Mouse (Mus musculus): ENCODE results near the gene Epx. TPM values are rescaled to one million over a fixed set of nuclear protein-coding genes. Genes with fewer than 3 reads are reported as not detected.

Epx gene
- polyA plus RNA-seq, 2 experiments = 0.40 to 0.80 TPM

GRCm38 (mm10) chr11:87816707-87817442, 58.5 kb downstream of the Epx start:
- TF ChIP-seq POLR2A (IDR thresholded peaks at IDR 0.05; ENCODE audit: borderline replicate concordance, extremely low read depth, insufficient read depth, insufficient read length) = no peak
- DNase-seq (ENCODE audit: low spot score) (peak; percentile 24), ATAC-seq (ENCODE audit: low FRiP score, low read depth) (no peak)
- peaks cover 3% of the 10 kb centered on the region; the same call in 1 of the 2 replicates for H3K4me1 ChIP-seq (ENCODE audit: control insufficient read depth, insufficient read depth, low read length)
- H3K4me3 ChIP-seq (replicated peaks; ENCODE audit: low read length) = peak overlapping the region; percentile 35
- no peaks in the 10 kb centered on the region for H3K36me3 ChIP-seq (ENCODE audit: control insufficient read depth, insufficient read depth, low read length)
- no peaks in the 10 kb centered on the region for H3K9me3 ChIP-seq (ENCODE audit: control insufficient read depth, low read length)
- peaks cover 5% of the 10 kb centered on the region; the same call in 1 of the 2 replicates for H3K27me3 ChIP-seq (ENCODE audit: control insufficient read depth, insufficient read depth, low read length)
- H3K9ac ChIP-seq (ENCODE audit: low read depth, low read length, severe bottlenecking) = peak overlapping the region; percentile 45
- H3K4me2 ChIP-seq (replicated peaks; ENCODE audit: low read depth, low read length, severe bottlenecking) = peak overlapping the region; percentile 72
- WGBS = 4% methylated on average over 31 of the region's 31 CpGs
- no peak overlapping the region for H3K27ac ChIP-seq (replicated peaks; ENCODE audit: low read depth, low read length)

GRCm38 (mm10) chr11:87814831-87815230, 60.5 kb downstream of the Epx start:
- DNase-seq (ENCODE audit: low spot score) (no peak), ATAC-seq (ENCODE audit: low FRiP score, low read depth) (no peak)
- Histone ChIP-seq H3K27me3 (ENCODE audit: control insufficient read depth, insufficient read depth, low read length) (peaks cover 5% of the 10 kb centered on the region; the same call in 1 of the 2 replicates), H3K4me1 (ENCODE audit: control insufficient read depth, insufficient read depth, low read length) (peaks cover 3% of the 10 kb centered on the region; the same call in 1 of the 2 replicates), H3K9me3 (ENCODE audit: control insufficient read depth, low read length) (no peaks in the 10 kb centered on the region), H3K27ac (replicated peaks; ENCODE audit: low read depth, low read length) (no peak overlapping the region), H3K9ac (ENCODE audit: low read depth, low read length, severe bottlenecking) (no peak overlapping the region), H3K4me3 (replicated peaks; ENCODE audit: low read length) (no peak overlapping the region), H3K4me2 (replicated peaks; ENCODE audit: low read depth, low read length, severe bottlenecking) (no peak overlapping the region), H3K36me3 (ENCODE audit: control insufficient read depth, insufficient read depth, low read length) (no peaks in the 10 kb centered on the region)
- WGBS = 76% methylated on average over 8 of the region's 8 CpGs
- TF ChIP-seq POLR2A (IDR thresholded peaks at IDR 0.05; ENCODE audit: borderline replicate concordance, extremely low read depth, insufficient read depth, insufficient read length) = no peak

Other genes starting within 250 kb of the Epx start
- 4.7 and 4.9 TPM in 2 replicates for gene Rnf43, start 212.8 kb downstream of the Epx start, polyA plus RNA-seq (2012; rRNA removed)
- gene Rnf43, start 212.8 kb downstream of the Epx start, polyA plus RNA-seq (2014; fragmentation: Nextera tagmentation; extraction: Ambion mirVana) = 6.5 and 9.5 TPM in 2 replicates
- 106 and 121 TPM in 2 replicates for gene Supt4a, start 138.0 kb downstream of the Epx start, polyA plus RNA-seq (2012; rRNA removed)
- gene Supt4a, start 138.0 kb downstream of the Epx start, polyA plus RNA-seq (2014; fragmentation: Nextera tagmentation; extraction: Ambion mirVana) = 167 and 181 TPM in 2 replicates
- 6.5 and 7.3 TPM in 2 replicates for gene Tspoap1, start 115.0 kb downstream of the Epx start, polyA plus RNA-seq (2012; rRNA removed)
- gene Tspoap1, start 115.0 kb downstream of the Epx start, polyA plus RNA-seq (2014; fragmentation: Nextera tagmentation; extraction: Ambion mirVana) = 2.2 and 2.9 TPM in 2 replicates
- 1.1 and 3.3 TPM in 2 replicates for gene Mpo, start 82.0 kb downstream of the Epx start, polyA plus RNA-seq (2012; rRNA removed)
- 1.7 TPM in 2 replicates for gene Mpo, start 82.0 kb downstream of the Epx start, polyA plus RNA-seq (2014; fragmentation: Nextera tagmentation; extraction: Ambion mirVana)
- 0.04 and 0.06 TPM in 2 replicates for gene Lpo, start 47.2 kb downstream of the Epx start, polyA plus RNA-seq (2012; rRNA removed)
- 0.07 TPM in 1 of 2 replicates, not detected in the other for gene Lpo, start 47.2 kb downstream of the Epx start, polyA plus RNA-seq (2014; fragmentation: Nextera tagmentation; extraction: Ambion mirVana)
- gene Mks1, start 22.3 kb downstream of the Epx start, polyA plus RNA-seq (2012; rRNA removed) = 31.0 and 37.3 TPM in 2 replicates
- 12.8 and 14.3 TPM in 2 replicates for gene Mks1, start 22.3 kb downstream of the Epx start, polyA plus RNA-seq (2014; fragmentation: Nextera tagmentation; extraction: Ambion mirVana)
- not detected in 2 replicates for gene Olfr462, start 16.7 kb upstream of the Epx start, polyA plus RNA-seq (2012; rRNA removed)
- not detected in 2 replicates for gene Olfr462, start 16.7 kb upstream of the Epx start, polyA plus RNA-seq (2014; fragmentation: Nextera tagmentation; extraction: Ambion mirVana)
- not detected in 2 replicates for gene Olfr463, start 21.9 kb upstream of the Epx start, polyA plus RNA-seq (2012; rRNA removed)
- gene Olfr463, start 21.9 kb upstream of the Epx start, polyA plus RNA-seq (2014; fragmentation: Nextera tagmentation; extraction: Ambion mirVana) = not detected in 2 replicates
- not detected in 2 replicates for gene Olfr464, start 45.4 kb upstream of the Epx start, polyA plus RNA-seq (2012; rRNA removed)
- not detected in 2 replicates for gene Olfr464, start 45.4 kb upstream of the Epx start, polyA plus RNA-seq (2014; fragmentation: Nextera tagmentation; extraction: Ambion mirVana)
- gene Dynll2, start 112.0 kb upstream of the Epx start, polyA plus RNA-seq (2012; rRNA removed) = 71.7 and 84.3 TPM in 2 replicates
- 12.8 and 13.7 TPM in 2 replicates for gene Dynll2, start 112.0 kb upstream of the Epx start, polyA plus RNA-seq (2014; fragmentation: Nextera tagmentation; extraction: Ambion mirVana)
- 524 and 556 TPM in 2 replicates for gene Srsf1, start 171.8 kb upstream of the Epx start, polyA plus RNA-seq (2012; rRNA removed)
- gene Srsf1, start 171.8 kb upstream of the Epx start, polyA plus RNA-seq (2014; fragmentation: Nextera tagmentation; extraction: Ambion mirVana) = 338 and 354 TPM in 2 replicates
- 35.3 and 38.9 TPM in 2 replicates for gene Vezf1, start 192.7 kb upstream of the Epx start, polyA plus RNA-seq (2012; rRNA removed)
- gene Vezf1, start 192.7 kb upstream of the Epx start, polyA plus RNA-seq (2014; fragmentation: Nextera tagmentation; extraction: Ambion mirVana) = 42.7 and 44.1 TPM in 2 replicates
- 40.6 and 44.5 TPM in 2 replicates for gene Cuedc1, start 222.5 kb upstream of the Epx start, polyA plus RNA-seq (2012; rRNA removed)
- 20.9 and 25.5 TPM in 2 replicates for gene Cuedc1, start 222.5 kb upstream of the Epx start, polyA plus RNA-seq (2014; fragmentation: Nextera tagmentation; extraction: Ambion mirVana)

Measured in limb, embryonic 14.5 days (tissue).